Mouse (Mus musculus) neural tube, embryonic 11.5 days (tissue): Measurements from ENCODE around the gene Bsn. TPM values are rescaled to one million over a fixed set of nuclear protein-coding genes. Genes with fewer than 3 reads are reported as not detected.
"Not testable (repeated sequence)": the region's sequence is repeated elsewhere in the genome, so short reads cannot be mapped to it uniquely, and the experiment has no call there.

Experiments used
- ATAC-seq: fragments of 200-750 bp; cut with Nextera tagmentation; 2 replicates; pipeline ENCODE4 v1.8.0; 2017; ENCODE audit warnings: moderate number of reproducible peaks, mild to moderate bottlenecking, moderate TSS enrichment, moderate library complexity; ENCODE audit not compliant: insufficient read depth, low FRiP score, low TSS enrichment
- DNase-seq: peaks from one replicate; pipeline ENCODE4 v3.0.0-alpha.2; 2015; ENCODE audit warnings: low spot score
- H3K27ac ChIP-seq: fragments of 300-500 bp; sonication (generic); 2 replicates; pipeline ENCODE4 v1.5.1; 2014; ENCODE audit warnings: low read depth, mild to moderate bottlenecking, low read length
- H3K27me3 ChIP-seq: fragments of 300-500 bp; sonication (generic); 2 replicates; pipeline ENCODE4 v1.6.1; 2014; ENCODE audit warnings: mild to moderate bottlenecking, low read length, mixed read lengths; ENCODE audit not compliant: control insufficient read depth, insufficient read depth
- H3K36me3 ChIP-seq: fragments of 300-500 bp; sonication (generic); 2 replicates; pipeline ENCODE4 v1.6.1; 2014; ENCODE audit warnings: mild to moderate bottlenecking, low read length, moderate library complexity, mixed read lengths; ENCODE audit not compliant: control insufficient read depth, insufficient read depth
- H3K4me1 ChIP-seq: fragments of 300-500 bp; sonication (generic); 2 replicates; pipeline ENCODE4 v1.6.1; 2014; ENCODE audit warnings: low read length, mixed read lengths; ENCODE audit not compliant: control insufficient read depth, insufficient read depth
- H3K4me2 ChIP-seq: fragments of 300-500 bp; sonication (generic); 2 replicates; pipeline ENCODE4 v1.6.1; 2014; ENCODE audit warnings: low read depth, mild to moderate bottlenecking, moderate library complexity
- H3K4me3 ChIP-seq: fragments of 300-500 bp; sonication (generic); 2 replicates; pipeline ENCODE4 v1.5.1; 2014; ENCODE audit warnings: low read depth, low read length
- H3K9ac ChIP-seq: fragments of 300-500 bp; sonication (generic); 2 replicates; pipeline ENCODE4 v1.6.1; 2014; ENCODE audit warnings: mild to moderate bottlenecking, low read length
- H3K9me3 ChIP-seq: fragments of 300-500 bp; sonication (generic); 2 replicates; pipeline ENCODE4 v1.6.1; 2016; ENCODE audit warnings: low read length; ENCODE audit not compliant: control insufficient read depth
- WGBS: fragments of 180-500 bp; shearing (Covaris S2); extraction: QIAGEN DNeasy Blood & Tissue Kit; methylation state at CpG from one replicate; pipeline ENCODE4 v1.1.7; 2014; 5-methylcytosine and 5-hydroxymethylcytosine counted together
- polyA plus RNA-seq: library from polyadenylated mRNA; unstranded; fragments of >200 nt; fragmentation: Nextera tagmentation; extraction: Ambion mirVana; gene quantifications from 2 replicates; pipeline ENCODE4 v1.2.1, GENCODE M21; 2014

The Bsn gene
- polyA plus RNA-seq, 1 experiment from 2014 or later: 4.3 TPM

DNA sequence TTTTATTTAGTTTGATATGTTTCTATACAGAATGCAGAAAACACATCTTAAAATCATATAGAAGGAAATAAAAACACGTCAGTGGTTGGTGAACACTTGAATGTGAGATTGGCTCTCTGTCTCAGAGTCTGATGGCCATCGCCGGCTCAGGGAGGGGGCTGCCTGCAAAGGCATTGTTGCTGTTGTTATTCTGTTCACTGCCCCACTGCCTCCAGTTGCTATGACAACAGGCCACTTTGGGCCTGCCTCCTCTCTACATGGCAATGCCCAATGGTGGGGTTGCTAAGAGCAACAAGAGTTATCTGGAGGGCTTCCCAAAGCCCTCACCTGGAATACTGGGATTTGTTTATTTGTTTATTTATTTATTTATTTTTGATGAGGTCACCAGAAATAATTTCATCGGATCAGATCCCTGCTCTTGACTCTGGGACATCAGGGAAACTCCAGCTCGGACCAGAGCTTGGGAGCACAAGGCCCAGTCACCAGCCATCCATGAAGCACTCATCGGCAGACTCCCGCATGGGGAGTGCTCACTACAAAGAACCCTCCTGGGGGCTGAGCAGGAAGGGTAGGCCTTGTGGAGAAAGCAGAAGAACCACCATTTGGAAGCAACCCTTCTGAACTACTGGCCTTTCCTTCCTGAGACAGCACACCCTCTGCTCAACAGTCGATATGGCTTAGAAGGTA, 14.8 kb upstream of the Bsn start:
- H3K9me3 ChIP-seq: no peaks in the 10 kb centered on the region
- no peak overlapping the region for H3K9ac ChIP-seq
- no peak overlapping the region for H3K4me3 ChIP-seq
- ATAC-seq (peak; percentile 60; the same call in 1 of the 2 replicates), DNase-seq (peak; percentile 48)
- H3K27me3 ChIP-seq: no peaks in the 10 kb centered on the region
- H3K4me1 ChIP-seq: peaks cover 3% of the 10 kb centered on the region; the same call in 1 of the 2 replicates
- no peak overlapping the region for H3K4me2 ChIP-seq
- WGBS: 59% methylated on average over 8 of the region's 8 CpGs
- H3K36me3 ChIP-seq: peaks cover 19% of the 10 kb centered on the region
- H3K27ac ChIP-seq: no peak overlapping the region

DNA sequence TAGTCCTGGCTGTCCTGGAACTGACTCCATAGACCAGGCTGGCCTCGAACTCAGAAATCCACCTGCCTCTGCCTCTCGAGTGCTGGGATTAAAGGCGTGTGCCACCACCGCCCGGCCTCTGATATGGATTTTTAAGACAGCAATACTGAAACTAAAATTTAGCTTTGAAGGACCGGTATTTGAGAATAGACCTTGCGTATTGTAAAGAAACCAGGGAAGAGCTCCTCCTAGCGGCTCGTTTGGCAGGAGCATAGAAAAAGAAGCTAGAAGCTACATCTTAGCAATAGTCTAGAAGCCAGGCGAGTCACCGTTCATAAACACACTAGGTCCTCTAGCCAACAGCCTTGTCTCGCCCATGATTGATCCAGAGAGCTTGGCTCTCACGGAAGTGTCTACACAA, 12.8 kb upstream of the Bsn start:
- no peaks in the 10 kb centered on the region for H3K9me3 ChIP-seq
- peaks cover 11% of the 10 kb centered on the region; the same call in 1 of the 2 replicates for H3K36me3 ChIP-seq
- ATAC-seq (no peak), DNase-seq (peak; percentile 63)
- H3K27ac ChIP-seq: no peak overlapping the region
- H3K4me2 ChIP-seq: no peak overlapping the region
- peaks cover 3% of the 10 kb centered on the region; the same call in 1 of the 2 replicates for H3K4me1 ChIP-seq
- H3K4me3 ChIP-seq: no peak overlapping the region
- 50% methylated on average over 13 of the region's 13 CpGs for WGBS
- H3K9ac ChIP-seq: no peak overlapping the region
- no peaks in the 10 kb centered on the region for H3K27me3 ChIP-seq

DNA sequence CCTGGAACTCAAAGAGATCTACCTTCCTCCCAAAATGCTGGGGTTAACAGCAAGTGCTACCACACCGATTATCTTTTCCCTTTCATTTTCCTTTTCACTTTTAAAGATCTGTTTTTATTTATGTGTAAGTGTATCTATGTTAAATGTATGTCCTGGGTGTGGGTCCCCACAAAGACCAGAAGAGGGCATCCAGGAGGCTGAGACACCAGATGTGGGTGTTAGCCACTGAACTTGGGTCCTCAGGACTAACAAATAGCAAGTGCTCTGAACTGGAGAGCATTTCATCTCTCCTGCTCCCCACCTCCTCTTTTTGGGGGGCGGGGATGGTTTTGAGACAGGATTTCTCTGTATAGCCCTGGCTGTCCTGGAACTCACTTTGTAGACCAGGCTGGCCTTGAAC, 12.0 kb upstream of the Bsn start:
- H3K27me3 ChIP-seq: no peaks in the 10 kb centered on the region
- H3K4me1 ChIP-seq: peaks cover 7% of the 10 kb centered on the region; the same call in 1 of the 2 replicates
- H3K36me3 ChIP-seq: peaks cover 6% of the 10 kb centered on the region; the same call in 1 of the 2 replicates
- no peak overlapping the region for H3K4me3 ChIP-seq
- no peak overlapping the region for H3K27ac ChIP-seq
- DNase-seq: no peak
- H3K9me3 ChIP-seq: no peaks in the 10 kb centered on the region
- no peak for ATAC-seq
- no peak overlapping the region for H3K9ac ChIP-seq
- 95% methylated on average over 2 of the region's 2 CpGs for WGBS
- no peak overlapping the region for H3K4me2 ChIP-seq

DNA sequence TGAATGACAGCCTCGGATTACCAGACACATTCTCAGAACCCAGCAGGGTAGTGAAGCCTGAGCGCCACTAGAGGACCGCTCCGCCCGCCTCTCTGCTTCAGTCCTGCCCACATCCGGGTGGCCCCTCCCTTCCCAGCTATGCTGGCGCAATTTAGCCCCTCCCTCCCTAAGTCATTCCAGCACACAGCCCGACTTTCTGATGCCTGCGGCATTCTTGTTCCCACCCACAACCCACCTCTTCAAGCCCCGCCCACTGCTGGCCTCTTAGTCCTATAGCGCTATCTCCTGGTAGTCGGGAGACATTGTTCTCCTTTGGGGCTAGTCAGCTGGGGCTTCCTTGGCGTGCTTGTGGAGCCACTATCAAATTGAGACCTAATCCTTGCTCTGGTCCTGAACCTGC, 11.0 kb upstream of the Bsn start:
- H3K4me3 ChIP-seq: no peak overlapping the region
- H3K36me3 ChIP-seq: no peaks in the 10 kb centered on the region
- no peaks in the 10 kb centered on the region for H3K27me3 ChIP-seq
- H3K9me3 ChIP-seq: no peaks in the 10 kb centered on the region
- ATAC-seq (peak; percentile 89), DNase-seq (peak; percentile 91)
- WGBS: under 1% methylated on average over 13 of the region's 13 CpGs
- no peak overlapping the region for H3K27ac ChIP-seq
- peak overlapping the region; percentile 30 for H3K4me2 ChIP-seq
- H3K9ac ChIP-seq: no peak overlapping the region
- peaks cover 9% of the 10 kb centered on the region; the same call in 1 of the 2 replicates for H3K4me1 ChIP-seq

DNA sequence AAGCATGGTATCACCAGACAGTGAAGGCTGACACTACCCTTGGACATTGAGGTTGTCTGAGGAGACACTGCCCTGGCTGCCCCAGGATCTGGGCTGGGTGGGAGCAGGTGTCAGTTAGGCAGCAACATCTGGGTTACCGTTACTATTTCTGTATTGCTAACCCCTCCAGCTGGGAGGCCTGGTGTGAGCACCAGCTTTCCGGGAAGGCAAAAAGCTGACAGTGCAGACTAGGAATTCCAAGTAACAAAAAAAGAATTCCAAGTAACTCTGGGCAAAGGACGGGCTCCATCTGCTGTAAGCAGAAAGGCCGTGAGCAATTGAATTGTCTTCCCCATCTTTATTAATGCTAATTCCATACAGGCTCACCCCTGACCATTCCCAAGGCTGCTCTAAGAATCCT, 8.4 kb upstream of the Bsn start:
- no peak overlapping the region for H3K4me3 ChIP-seq
- H3K4me2 ChIP-seq: no peak overlapping the region
- DNase-seq (no peak), ATAC-seq (no peak)
- H3K4me1 ChIP-seq: 0 out of 2 replicates have a peak, but pooled peaks cover 6% of the 10 kb centered on the region
- H3K9me3 ChIP-seq: no peaks in the 10 kb centered on the region
- no peaks in the 10 kb centered on the region for H3K27me3 ChIP-seq
- 72% methylated on average over 4 of the region's 4 CpGs for WGBS
- H3K36me3 ChIP-seq: no peaks in the 10 kb centered on the region
- H3K9ac ChIP-seq: no peak overlapping the region
- no peak overlapping the region for H3K27ac ChIP-seq

DNA sequence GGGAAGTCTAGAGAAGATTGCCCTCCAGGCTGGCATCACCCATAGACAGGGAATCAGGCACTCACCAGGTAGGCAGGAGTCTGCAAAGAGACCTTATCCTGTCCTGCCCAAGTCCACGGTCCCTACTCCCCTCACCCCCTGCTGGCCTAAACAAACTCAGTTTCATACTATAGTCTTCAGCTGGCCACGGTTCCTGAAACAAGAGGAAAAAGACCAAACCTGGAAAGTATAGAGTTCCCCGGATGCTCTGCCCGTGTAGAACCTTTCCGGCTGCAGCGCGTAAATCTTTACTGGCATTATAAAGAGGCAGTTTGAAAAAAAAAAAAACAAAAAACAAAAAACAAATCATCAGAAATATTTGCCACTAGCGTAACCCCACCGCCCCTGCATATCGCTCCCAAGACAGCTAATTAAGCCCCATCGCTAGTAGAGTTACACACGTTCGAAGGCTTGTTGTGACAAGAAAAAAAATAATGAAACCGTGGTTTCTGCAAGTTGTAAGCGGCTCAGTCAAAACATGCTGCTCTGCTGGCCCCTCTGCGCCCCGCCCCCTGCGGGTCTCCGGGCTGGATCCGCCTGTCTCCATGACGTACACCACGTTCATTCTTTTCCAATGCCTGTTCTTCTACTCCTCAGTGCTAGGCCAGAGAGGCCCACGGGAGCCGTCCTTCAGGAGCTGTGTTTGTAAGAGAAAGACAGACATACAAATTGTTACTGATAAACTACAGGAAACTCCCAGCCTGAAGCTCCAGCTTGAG, 6.9 kb upstream of the Bsn start:
- no peak for ATAC-seq

DNA sequence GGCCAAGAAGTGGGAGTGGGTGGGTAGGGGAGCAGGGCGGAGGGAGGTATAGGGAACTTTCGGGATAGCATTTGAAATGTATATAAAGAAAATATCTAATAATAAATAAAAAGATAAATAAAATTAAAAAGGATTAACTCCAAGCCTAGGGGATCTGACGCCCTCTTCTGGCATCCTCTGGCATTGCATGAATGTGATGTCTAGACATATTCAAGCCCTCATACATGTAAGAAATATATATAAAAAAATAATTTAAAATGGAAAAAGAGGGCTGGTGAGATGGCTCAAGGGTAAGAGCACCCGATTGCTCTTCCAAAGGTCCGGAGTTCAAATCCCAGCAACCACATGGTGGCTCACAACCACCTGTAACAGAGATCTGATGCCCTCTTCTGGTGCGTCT, 6.0 kb upstream of the Bsn start:
- H3K4me2 ChIP-seq, ATAC-seq, H3K4me1 ChIP-seq, H3K9me3 ChIP-seq, H3K27me3 ChIP-seq, DNase-seq, H3K9ac ChIP-seq, H3K4me3 ChIP-seq, H3K36me3 ChIP-seq, H3K27ac ChIP-seq: not testable (repeated sequence)
- WGBS: 74% methylated on average over 6 of the region's 6 CpGs

More for the DNA sequence above, 6.9 kb upstream of the Bsn start:
- H3K27ac ChIP-seq: no peak overlapping the region
- peak; percentile 57 for DNase-seq
- H3K4me1 ChIP-seq: 0 out of 2 replicates have a peak, but pooled peaks cover 6% of the 10 kb centered on the region
- 28% methylated on average over 24 of the region's 24 CpGs for WGBS
- no peaks in the 10 kb centered on the region for H3K27me3 ChIP-seq
- H3K4me2 ChIP-seq: 0 out of 2 replicates have a peak overlapping the region, but pooled peaks have one; percentile 3
- H3K36me3 ChIP-seq: no peaks in the 10 kb centered on the region
- no peaks in the 10 kb centered on the region for H3K9me3 ChIP-seq
- no peak overlapping the region for H3K4me3 ChIP-seq
- no peak overlapping the region for H3K9ac ChIP-seq

DNA sequence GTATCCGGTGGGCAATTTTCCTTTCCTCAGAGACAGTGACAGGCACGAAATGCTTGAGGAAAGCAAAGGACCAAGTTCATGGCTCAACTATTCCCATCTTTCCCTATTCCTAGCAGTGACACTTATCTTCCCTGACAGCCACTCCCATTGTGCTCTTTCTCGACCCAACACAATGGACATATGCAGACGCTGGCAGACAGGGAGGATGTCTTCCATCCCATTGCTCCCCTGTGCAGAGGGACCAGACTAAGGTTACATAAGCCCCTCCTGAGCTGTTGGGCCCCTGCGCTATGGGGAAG, 747 bp downstream of the Bsn start:
- H3K27ac ChIP-seq: no peak overlapping the region
- H3K9ac ChIP-seq: peak overlapping the region; percentile 69
- H3K27me3 ChIP-seq: no peaks in the 10 kb centered on the region; the same call in 1 of the 2 replicates
- 37% methylated on average over 5 of the region's 5 CpGs for WGBS
- peak overlapping the region; percentile 66 for H3K4me3 ChIP-seq
- H3K9me3 ChIP-seq: no peaks in the 10 kb centered on the region
- peak overlapping the region; percentile 76 for H3K4me2 ChIP-seq
- H3K4me1 ChIP-seq: no peaks in the 10 kb centered on the region
- ATAC-seq (peak; percentile 38; the same call in 1 of the 2 replicates), DNase-seq (no peak)
- no peaks in the 10 kb centered on the region for H3K36me3 ChIP-seq
